Mouse (Mus musculus) liver, embryonic 15.5 days (tissue): Measurements from ENCODE around the gene Pik3ca. TPM values are rescaled to one million over a fixed set of nuclear protein-coding genes. Genes with fewer than 3 reads are reported as not detected.
"Not testable (repeated sequence)": the region's sequence is repeated elsewhere in the genome, so short reads cannot be mapped to it uniquely, and the experiment has no call there.

Experiments
- ATAC-seq: fragments of 200-750 bp; cut with Nextera tagmentation; 2 replicates; pipeline ENCODE4 v1.8.0; 2017; ENCODE audit warnings: moderate number of reproducible peaks, mild to moderate bottlenecking, moderate library complexity; ENCODE audit not compliant: insufficient read depth
- H3K27ac ChIP-seq: fragments of 300-500 bp; sonication (generic); replicated peaks from 2 replicates; pipeline ENCODE4 v1.5.1; 2015; ENCODE audit warnings: mild to moderate bottlenecking, inconsistent platforms
- H3K27me3 ChIP-seq: fragments of 300-500 bp; sonication (generic); 2 replicates; pipeline ENCODE4 v1.6.1; 2015; ENCODE audit warnings: mild to moderate bottlenecking, inconsistent platforms
- H3K36me3 ChIP-seq: fragments of 300-500 bp; sonication (generic); replicated peaks from 2 replicates; pipeline ENCODE4 v1.6.1; 2015; ENCODE audit warnings: moderate library complexity, mild to moderate bottlenecking, inconsistent platforms
- H3K4me1 ChIP-seq: fragments of 300-500 bp; sonication (generic); replicated peaks from 2 replicates; pipeline ENCODE4 v1.6.1; 2015; ENCODE audit warnings: inconsistent platforms
- H3K4me2 ChIP-seq: fragments of 300-500 bp; sonication (generic); 2 replicates; pipeline ENCODE4 v1.6.1; 2015; ENCODE audit warnings: moderate library complexity, mild to moderate bottlenecking, inconsistent platforms
- H3K4me3 ChIP-seq: fragments of 300-500 bp; sonication (generic); replicated peaks from 2 replicates; pipeline ENCODE4 v1.5.1; 2015; ENCODE audit warnings: mild to moderate bottlenecking, inconsistent platforms
- H3K9ac ChIP-seq: fragments of 300-500 bp; sonication (generic); 2 replicates; pipeline ENCODE4 v1.6.1; 2015; ENCODE audit warnings: moderate library complexity, mild to moderate bottlenecking, inconsistent platforms
- H3K9me3 ChIP-seq: fragments of 300-500 bp; sonication (generic); replicated peaks from 2 replicates; pipeline ENCODE4 v1.6.1; 2016; ENCODE audit warnings: inconsistent platforms
- WGBS: fragments of 180-500 bp; shearing (Covaris S2); methylation state at CpG from one replicate; pipeline ENCODE4 v1.1.7; 2015; ENCODE audit warnings: mixed read lengths; ENCODE audit not compliant: insufficient replicate concordance; 5-methylcytosine and 5-hydroxymethylcytosine counted together
- polyA plus RNA-seq: library from polyadenylated mRNA; unstranded; fragments of >200 nt; fragmentation: Nextera tagmentation; extraction: Ambion mirVana; gene quantifications from 2 replicates; pipeline ENCODE4 v1.2.1, GENCODE M21; 2015

The Pik3ca gene
- polyA plus RNA-seq, 1 experiment from 2014 or later = 2.4 TPM

DNA sequence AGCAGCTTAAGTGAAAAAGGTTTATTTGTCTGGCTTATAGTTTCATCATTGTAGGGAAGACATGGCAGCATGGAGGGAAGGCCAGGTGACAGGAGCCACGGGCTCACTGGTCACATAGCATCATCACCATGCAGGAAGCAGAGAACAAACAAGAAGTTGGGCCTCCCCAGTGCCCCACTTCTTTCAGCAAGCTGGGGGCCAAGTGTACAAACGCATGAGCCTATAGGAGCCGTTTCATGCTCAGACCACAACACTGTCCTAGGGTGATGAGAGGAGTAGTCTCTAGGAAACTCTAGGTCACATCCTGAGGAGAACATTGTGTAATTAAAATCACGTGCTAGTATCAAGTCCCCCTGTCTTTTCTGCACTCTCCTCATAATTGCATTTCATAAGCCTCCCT is 30.2 kb downstream of the Pik3ca start:
- 52% methylated on average over 4 of the region's 4 CpGs for WGBS
- H3K27ac ChIP-seq = no peak overlapping the region
- H3K4me2 ChIP-seq = no peak overlapping the region
- no peaks in the 10 kb centered on the region for H3K9me3 ChIP-seq
- no peaks in the 10 kb centered on the region; the same call in 1 of the 2 replicates for H3K36me3 ChIP-seq
- H3K4me3 ChIP-seq = no peak overlapping the region
- no peak for ATAC-seq
- H3K9ac ChIP-seq = no peak overlapping the region
- H3K4me1 ChIP-seq = peaks cover 8% of the 10 kb centered on the region; the same call in 1 of the 2 replicates
- H3K27me3 ChIP-seq = no peaks in the 10 kb centered on the region

- no peak overlapping the region for H3K27ac ChIP-seq
- no peak overlapping the region for H3K9ac ChIP-seq
- no peak overlapping the region for H3K4me3 ChIP-seq
- ATAC-seq = no peak
- 77% methylated on average over 3 of the region's 3 CpGs for WGBS
- H3K4me2 ChIP-seq = no peak overlapping the region
- H3K4me1 ChIP-seq = peaks cover 8% of the 10 kb centered on the region; the same call in 1 of the 2 replicates
- no peaks in the 10 kb centered on the region for H3K9me3 ChIP-seq
- H3K36me3 ChIP-seq = no peaks in the 10 kb centered on the region; the same call in 1 of the 2 replicates
- no peaks in the 10 kb centered on the region for H3K27me3 ChIP-seq
Measured at GRCm38 (mm10) chr3:32428361-32428760, 30.9 kb downstream of the Pik3ca start.

GRCm38 (mm10) chr3:32428921-32429320 is 31.4 kb downstream of the Pik3ca start:
- Histone ChIP-seq H3K4me2 (no peak overlapping the region), H3K36me3 (no peaks in the 10 kb centered on the region; the same call in 1 of the 2 replicates), H3K27ac (no peak overlapping the region), H3K9me3 (no peaks in the 10 kb centered on the region), H3K4me3 (no peak overlapping the region), H3K4me1 (peaks cover 8% of the 10 kb centered on the region; the same call in 1 of the 2 replicates), H3K9ac (no peak overlapping the region), H3K27me3 (no peaks in the 10 kb centered on the region)
- WGBS = 72% methylated on average over 4 of the region's 4 CpGs
- ATAC-seq = no peak

- not testable (repeated sequence) for H3K36me3 ChIP-seq, ATAC-seq, H3K4me1 ChIP-seq, H3K27me3 ChIP-seq, H3K9ac ChIP-seq, H3K4me2 ChIP-seq, H3K27ac ChIP-seq, H3K9me3 ChIP-seq, H3K4me3 ChIP-seq
Measured at GRCm38 (mm10) chr3:32429351-32429750, 31.9 kb downstream of the Pik3ca start.

- no peak overlapping the region for H3K4me3 ChIP-seq
- H3K4me2 ChIP-seq = no peak overlapping the region
- no peak for ATAC-seq
- H3K4me1 ChIP-seq = peaks cover 8% of the 10 kb centered on the region; the same call in 1 of the 2 replicates
- no peaks in the 10 kb centered on the region; the same call in 1 of the 2 replicates for H3K36me3 ChIP-seq
- H3K27me3 ChIP-seq = no peaks in the 10 kb centered on the region
- H3K27ac ChIP-seq = no peak overlapping the region
- WGBS = 59% methylated on average over 2 of the region's 2 CpGs
- no peak overlapping the region for H3K9ac ChIP-seq
- H3K9me3 ChIP-seq = no peaks in the 10 kb centered on the region
Measured at GRCm38 (mm10) chr3:32430394-32430793, 32.9 kb downstream of the Pik3ca start.

GRCm38 (mm10) chr3:32434016-32434415 is 36.5 kb downstream of the Pik3ca start:
- H3K4me3 ChIP-seq = no peak overlapping the region
- no peaks in the 10 kb centered on the region for H3K27me3 ChIP-seq
- no peak for ATAC-seq
- H3K9ac ChIP-seq = no peak overlapping the region
- peaks cover 18% of the 10 kb centered on the region for H3K36me3 ChIP-seq
- H3K9me3 ChIP-seq = no peaks in the 10 kb centered on the region
- WGBS = 64% methylated on average over 2 of the region's 2 CpGs
- H3K27ac ChIP-seq = no peak overlapping the region
- no peak overlapping the region for H3K4me2 ChIP-seq
- H3K4me1 ChIP-seq = no peaks in the 10 kb centered on the region; the same call in 1 of the 2 replicates

- Histone ChIP-seq H3K9me3 (no peaks in the 10 kb centered on the region), H3K4me3 (no peak overlapping the region), H3K4me1 (no peaks in the 10 kb centered on the region; the same call in 1 of the 2 replicates), H3K27me3 (no peaks in the 10 kb centered on the region), H3K27ac (no peak overlapping the region), H3K9ac (no peak overlapping the region), H3K36me3 (peaks cover 32% of the 10 kb centered on the region), H3K4me2 (no peak overlapping the region)
- no peak for ATAC-seq
- whole genome bisulfite sequencing = 80% methylated on average over 11 of the region's 11 CpGs
Measured at GRCm38 (mm10) chr3:32436101-32436500, 38.6 kb downstream of the Pik3ca start.

GRCm38 (mm10) chr3:32437297-32437696 is 39.8 kb downstream of the Pik3ca start:
- Histone ChIP-seq H3K4me1 (no peaks in the 10 kb centered on the region; the same call in 1 of the 2 replicates), H3K36me3 (peaks cover 44% of the 10 kb centered on the region), H3K4me3 (no peak overlapping the region), H3K4me2 (no peak overlapping the region), H3K27me3 (no peaks in the 10 kb centered on the region), H3K9me3 (no peaks in the 10 kb centered on the region), H3K27ac (no peak overlapping the region), H3K9ac (no peak overlapping the region)
- 79% methylated on average over 6 of the region's 6 CpGs for WGBS
- ATAC-seq = no peak

DNA sequence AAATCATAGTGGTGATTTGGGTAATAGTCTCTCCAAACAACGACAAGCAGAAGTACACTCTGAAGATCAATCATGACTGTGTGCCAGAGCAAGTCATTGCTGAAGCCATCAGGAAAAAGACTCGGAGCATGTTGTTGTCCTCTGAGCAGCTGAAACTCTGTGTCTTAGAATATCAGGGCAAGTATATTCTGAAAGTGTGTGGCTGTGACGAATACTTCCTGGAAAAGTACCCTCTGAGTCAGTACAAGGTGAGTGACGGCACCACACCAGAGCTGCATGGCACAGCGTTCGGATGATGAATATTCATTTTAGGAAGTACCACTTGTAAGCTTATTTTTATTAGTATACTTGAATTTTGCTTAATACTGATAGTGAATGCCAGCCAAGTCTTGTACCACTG is 40.3 kb downstream of the Pik3ca start:
- no peak overlapping the region for H3K4me2 ChIP-seq
- no peak overlapping the region for H3K4me3 ChIP-seq
- peaks cover 49% of the 10 kb centered on the region for H3K36me3 ChIP-seq
- 83% methylated on average over 6 of the region's 6 CpGs for WGBS
- no peak overlapping the region for H3K9ac ChIP-seq
- H3K27me3 ChIP-seq = no peaks in the 10 kb centered on the region
- H3K27ac ChIP-seq = no peak overlapping the region
- H3K4me1 ChIP-seq = no peaks in the 10 kb centered on the region; the same call in 1 of the 2 replicates
- no peak for ATAC-seq
- no peaks in the 10 kb centered on the region for H3K9me3 ChIP-seq

DNA sequence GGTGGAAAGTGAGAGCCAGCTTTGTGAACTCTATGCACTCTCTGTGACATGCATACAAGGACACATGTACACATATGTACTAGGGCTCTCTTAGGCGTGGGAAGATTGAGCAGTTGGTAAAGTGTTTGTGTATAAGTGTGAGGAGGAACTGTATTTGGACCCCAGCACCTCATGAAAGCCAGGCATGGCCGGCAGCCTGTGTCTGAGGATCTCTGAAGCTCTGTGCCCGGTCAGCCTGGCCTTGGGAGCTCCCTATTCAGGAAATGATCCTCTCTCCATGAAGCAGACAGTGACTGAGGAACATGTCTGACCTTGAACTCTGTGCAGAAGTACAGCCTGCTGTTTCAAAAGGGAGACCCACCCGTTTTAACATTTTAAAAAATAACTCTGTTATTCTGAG is 41.2 kb downstream of the Pik3ca start:
- H3K36me3 ChIP-seq = peaks cover 55% of the 10 kb centered on the region
- no peak overlapping the region for H3K4me3 ChIP-seq
- no peak overlapping the region for H3K9ac ChIP-seq
- no peak overlapping the region for H3K27ac ChIP-seq
- WGBS = 73% methylated on average over 4 of the region's 4 CpGs
- no peak for ATAC-seq
- no peaks in the 10 kb centered on the region for H3K9me3 ChIP-seq
- no peak overlapping the region for H3K4me2 ChIP-seq
- H3K4me1 ChIP-seq = no peaks in the 10 kb centered on the region; the same call in 1 of the 2 replicates
- no peaks in the 10 kb centered on the region for H3K27me3 ChIP-seq

GRCm38 (mm10) chr3:32441710-32442109 is 44.2 kb downstream of the Pik3ca start:
- Histone ChIP-seq H3K4me2 (no peak overlapping the region), H3K9me3 (no peaks in the 10 kb centered on the region), H3K27me3 (no peaks in the 10 kb centered on the region), H3K36me3 (peaks cover 67% of the 10 kb centered on the region), H3K4me3 (no peak overlapping the region), H3K27ac (no peak overlapping the region), H3K4me1 (no peaks in the 10 kb centered on the region; the same call in 1 of the 2 replicates), H3K9ac (no peak overlapping the region)
- ATAC-seq = no peak

DNA sequence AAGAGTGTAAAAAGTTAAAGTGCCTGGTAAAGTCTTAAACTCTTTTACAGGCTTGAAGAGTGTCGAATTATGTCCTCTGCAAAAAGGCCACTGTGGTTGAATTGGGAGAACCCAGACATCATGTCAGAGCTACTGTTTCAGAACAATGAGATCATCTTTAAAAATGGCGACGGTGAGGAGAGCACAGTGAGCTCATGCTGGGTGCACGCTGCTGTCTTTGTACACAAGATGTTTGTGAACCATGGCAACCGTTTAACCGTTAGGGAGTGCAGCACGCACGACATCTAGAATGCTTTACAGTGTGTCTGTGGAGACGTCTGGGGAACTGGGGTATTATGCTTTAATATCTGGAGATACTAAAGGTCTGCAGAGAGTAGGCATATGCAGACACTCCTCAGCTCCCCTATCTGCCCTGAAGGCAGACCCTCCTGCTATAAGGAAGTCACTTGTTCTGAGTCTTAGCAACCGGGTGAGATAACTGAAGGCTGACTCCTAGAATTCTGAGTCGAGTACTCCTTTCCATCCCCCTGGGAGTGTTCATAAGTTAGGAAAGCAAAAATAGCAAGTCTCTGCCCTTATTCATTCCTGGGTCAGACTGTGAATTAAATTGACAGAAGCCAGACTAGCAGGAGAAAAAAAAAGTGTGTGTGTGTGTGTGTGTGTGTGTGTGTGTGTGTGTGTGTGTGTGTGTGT is 57.0 kb downstream of the Pik3ca start:
- Histone ChIP-seq H3K9ac (no peak overlapping the region), H3K27me3 (no peaks in the 10 kb centered on the region), H3K36me3 (peaks cover 63% of the 10 kb centered on the region), H3K27ac (no peak overlapping the region), H3K9me3 (no peaks in the 10 kb centered on the region), H3K4me3 (no peak overlapping the region), H3K4me1 (no peaks in the 10 kb centered on the region), H3K4me2 (no peak overlapping the region)
- 76% methylated on average over 11 of the region's 11 CpGs for WGBS
- ATAC-seq = no peak
